Mouse (Mus musculus) adrenal gland, adult 2 months (tissue): Measurements from ENCODE around the gene Krt17. TPM values are rescaled to one million over a fixed set of nuclear protein-coding genes. Genes with fewer than 3 reads are reported as not detected.
"Not testable (repeated sequence)": the region's sequence is repeated elsewhere in the genome, so short reads cannot be mapped to it uniquely, and the experiment has no call there.

Experiments
- DNase-seq: peaks from one replicate; pipeline ENCODE4 v3.0.0; 2021
- long read RNA-seq: library from polyadenylated mRNA; stranded (forward); transcript quantifications from one replicate; pipeline ENCODE4 v2.0.0, GENCODE M21; 2021
- polyA plus RNA-seq: library from polyadenylated mRNA; depleted of rRNA; stranded (reverse); fragments of >200 nt; gene quantifications from 2 replicates; pipeline ENCODE4 v1.2.3, GENCODE M21; 2012; rRNA removed
- total RNA-seq, 2 experiments: library from RNA; stranded (reverse); gene quantifications; 2 replicates each; pipeline ENCODE4 v1.2.3; 2021

Gene Krt17
- not detected for total RNA-seq
- polyA plus RNA-seq = not detected in 2 replicates
- long read RNA-seq = 0 reads

GRCm38 (mm10) chr11:100260514-100261234 lies at the start of gene Krt17:
Gene Krt17, minus strand, starts transcription at chr11:100261029.
- no peak for DNase-seq

GRCm38 (mm10) chr11:100308672-100309071 lies 47.8 kb upstream of the Krt17 start:
- DNase-seq = not testable (repeated sequence)

- DNase-seq = no peak
These were observed 47.1 kb upstream of the Krt17 start for GRCm38 (mm10) chr11:100307900-100308299.

- DNase-seq = no peak
These were observed 40.5 kb upstream of the Krt17 start for GRCm38 (mm10) chr11:100301292-100301691.

GRCm38 (mm10) chr11:100300293-100300692 lies 39.5 kb upstream of the Krt17 start:
- peak; percentile 54 for DNase-seq

GRCm38 (mm10) chr11:100298274-100299036 lies 37.6 kb upstream of the Krt17 start:
- DNase-seq = peak; percentile 75

- DNase-seq = no peak
These were observed 37.0 kb upstream of the Krt17 start for GRCm38 (mm10) chr11:100297801-100298200.

- DNase-seq = peak; percentile 73
These were observed 34.5 kb upstream of the Krt17 start for GRCm38 (mm10) chr11:100295308-100295707.

GRCm38 (mm10) chr11:100292884-100293283 lies 32.1 kb upstream of the Krt17 start:
- no peak for DNase-seq

- DNase-seq = peak; percentile 48
These were observed 29.4 kb upstream of the Krt17 start for GRCm38 (mm10) chr11:100290235-100290634.

GRCm38 (mm10) chr11:100288942-100289341 lies 28.1 kb upstream of the Krt17 start:
- DNase-seq = no peak

- DNase-seq = peak; percentile 59
These were observed 26.2 kb upstream of the Krt17 start for GRCm38 (mm10) chr11:100287024-100287423.

- DNase-seq = no peak
These were observed 24.2 kb upstream of the Krt17 start for GRCm38 (mm10) chr11:100284988-100285387.

GRCm38 (mm10) chr11:100282549-100282948 lies 21.7 kb upstream of the Krt17 start:
- DNase-seq = peak; percentile 68

- peak; percentile 66 for DNase-seq
These were observed 21.0 kb upstream of the Krt17 start for GRCm38 (mm10) chr11:100281596-100282544.

- DNase-seq = no peak
These were observed 17.9 kb upstream of the Krt17 start for GRCm38 (mm10) chr11:100278759-100279158.

- peak; percentile 66 for DNase-seq
These were observed 17.1 kb upstream of the Krt17 start for GRCm38 (mm10) chr11:100277726-100278480.

- DNase-seq = no peak
These were observed 14.6 kb upstream of the Krt17 start for GRCm38 (mm10) chr11:100275466-100275865.

GRCm38 (mm10) chr11:100274719-100275118 lies 13.9 kb upstream of the Krt17 start:
- DNase-seq = no peak

GRCm38 (mm10) chr11:100271878-100272277 lies 11.0 kb upstream of the Krt17 start:
- no peak for DNase-seq

GRCm38 (mm10) chr11:100269821-100270332 lies 9.0 kb upstream of the Krt17 start, which contains the start of gene Krt42:
Gene Krt42, minus strand, starts transcription at chr11:100269871.
- DNase-seq = no peak
